Mouse (Mus musculus) brain, embryonic 14.5 days (tissue): ENCODE measurements around the gene Fam173a. TPM values are rescaled to one million over a fixed set of nuclear protein-coding genes. Genes with fewer than 3 reads are reported as not detected.

Experiments
- DNase-seq: peaks from one replicate; pipeline ENCODE4 v3.0.0-alpha.2; 2011; ENCODE audit warnings: low read depth
- CTCF ChIP-seq: fragments of 200-500 bp; IDR thresholded peaks from 2 replicates; pipeline ENCODE4 v1.5.1; 2012; ENCODE audit warnings: inconsistent platforms, mild to moderate bottlenecking, moderate library complexity, borderline replicate concordance; ENCODE audit not compliant: insufficient read depth, insufficient read length; ENCODE audit errors: extremely low read depth
- POLR2A ChIP-seq: fragments of 200-500 bp; IDR thresholded peaks from 2 replicates; pipeline ENCODE4 v1.6.1; 2012; ENCODE audit warnings: mild to moderate bottlenecking, inconsistent platforms, borderline replicate concordance; ENCODE audit not compliant: poor library complexity, insufficient read depth, insufficient read length, severe bottlenecking; ENCODE audit errors: extremely low read depth
- polyA plus RNA-seq: library from polyadenylated mRNA; depleted of rRNA; stranded (reverse); fragments of >200 nt; gene quantifications from 2 replicates; pipeline ENCODE4 v1.2.3, GENCODE M21; 2012; rRNA removed

Gene Fam173a
- 93.9 and 145 TPM in 2 replicates for polyA plus RNA-seq

DNA sequence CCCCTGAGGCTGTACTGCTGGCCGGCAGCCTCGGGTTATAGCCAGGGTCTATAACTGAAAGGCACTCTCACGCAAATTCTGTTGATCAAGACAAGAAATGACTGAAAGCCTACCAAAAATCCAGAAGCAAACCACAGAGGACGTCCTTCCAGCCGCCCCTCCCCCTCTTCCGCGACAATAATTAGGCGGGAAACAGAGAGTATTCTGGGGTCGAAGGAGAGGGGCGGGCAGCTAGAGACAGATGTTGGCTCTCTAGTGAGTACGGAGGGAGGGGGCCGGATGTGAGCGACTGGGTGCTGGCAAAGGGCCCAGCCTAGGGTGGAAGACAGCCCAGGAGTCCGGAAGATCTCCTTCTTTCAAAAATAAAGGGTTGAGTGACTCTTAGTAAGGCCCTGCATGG, at the start of gene Fam173a:
Fam173a (minus strand) TSS at position 287 of the 400 bp plus-strand sequence.
- TF ChIP-seq POLR2A (no peak), CTCF (no peak)
- peak; percentile 88 for DNase-seq

DNA sequence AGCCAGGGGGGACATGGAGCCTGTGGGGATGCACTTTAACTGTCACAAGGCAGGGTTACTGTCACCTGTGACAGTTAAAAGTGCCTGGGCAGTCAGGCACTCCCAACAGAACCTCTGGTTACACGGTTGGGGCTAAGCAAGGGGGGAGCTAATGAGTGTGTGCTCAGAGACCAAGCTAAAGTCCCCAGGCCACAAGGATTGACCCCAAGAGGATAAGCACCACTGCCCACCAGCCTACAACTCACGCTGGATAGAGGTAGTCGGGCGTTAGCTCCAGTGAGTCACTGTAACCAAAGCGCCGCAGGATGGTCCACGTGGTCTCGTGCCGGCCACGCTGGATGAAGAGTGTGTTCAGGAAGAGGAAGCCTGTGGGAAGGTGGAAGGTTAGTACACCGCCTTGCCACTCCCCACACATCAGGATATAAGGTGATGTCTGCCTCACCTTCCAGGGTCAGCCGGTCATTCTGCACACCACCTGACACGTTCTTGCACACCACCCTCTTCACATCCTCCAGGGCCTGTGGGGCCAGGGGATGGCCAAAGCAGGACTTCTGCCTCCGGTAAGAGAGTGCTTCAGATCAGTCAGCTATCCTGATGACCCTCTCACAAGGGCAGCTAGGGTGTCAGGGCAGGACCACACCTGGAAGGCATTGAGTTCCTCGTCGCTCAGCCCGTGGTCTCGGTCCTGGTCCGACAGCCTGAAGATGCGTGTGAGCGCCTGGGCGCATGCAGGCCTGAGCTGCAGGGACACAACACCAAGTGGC, 48.6 kb upstream of the Fam173a start, which contains the start of gene Gm20683:
Gm20683 (minus strand) TSS at position 647 of the 764 bp plus-strand sequence.
- TF ChIP-seq POLR2A = no peak
- no peak for TF ChIP-seq CTCF
- no peak for DNase-seq

DNA sequence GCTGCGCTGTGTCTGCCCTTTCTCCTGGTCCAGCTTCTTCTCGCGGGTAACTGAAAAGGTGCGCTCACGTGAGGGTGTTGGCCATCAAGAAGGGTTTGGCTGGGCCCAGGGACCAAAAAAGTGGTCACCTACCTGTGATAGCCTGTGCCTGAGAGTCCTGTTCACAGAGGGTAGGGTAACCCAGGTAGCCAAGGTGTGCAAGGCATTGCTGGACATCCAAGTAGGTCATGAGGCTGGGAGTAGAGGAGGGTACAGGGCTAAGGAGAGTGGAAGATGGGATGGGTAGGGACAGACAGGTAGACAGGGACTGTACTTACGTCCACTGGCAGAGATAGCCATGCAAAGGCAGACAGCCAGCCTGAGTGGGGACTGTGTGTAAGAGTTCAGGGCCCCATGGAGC, 47.8 kb upstream of the Fam173a start:
- DNase-seq = no peak
- TF ChIP-seq CTCF = no peak
- no peak for TF ChIP-seq POLR2A

DNA sequence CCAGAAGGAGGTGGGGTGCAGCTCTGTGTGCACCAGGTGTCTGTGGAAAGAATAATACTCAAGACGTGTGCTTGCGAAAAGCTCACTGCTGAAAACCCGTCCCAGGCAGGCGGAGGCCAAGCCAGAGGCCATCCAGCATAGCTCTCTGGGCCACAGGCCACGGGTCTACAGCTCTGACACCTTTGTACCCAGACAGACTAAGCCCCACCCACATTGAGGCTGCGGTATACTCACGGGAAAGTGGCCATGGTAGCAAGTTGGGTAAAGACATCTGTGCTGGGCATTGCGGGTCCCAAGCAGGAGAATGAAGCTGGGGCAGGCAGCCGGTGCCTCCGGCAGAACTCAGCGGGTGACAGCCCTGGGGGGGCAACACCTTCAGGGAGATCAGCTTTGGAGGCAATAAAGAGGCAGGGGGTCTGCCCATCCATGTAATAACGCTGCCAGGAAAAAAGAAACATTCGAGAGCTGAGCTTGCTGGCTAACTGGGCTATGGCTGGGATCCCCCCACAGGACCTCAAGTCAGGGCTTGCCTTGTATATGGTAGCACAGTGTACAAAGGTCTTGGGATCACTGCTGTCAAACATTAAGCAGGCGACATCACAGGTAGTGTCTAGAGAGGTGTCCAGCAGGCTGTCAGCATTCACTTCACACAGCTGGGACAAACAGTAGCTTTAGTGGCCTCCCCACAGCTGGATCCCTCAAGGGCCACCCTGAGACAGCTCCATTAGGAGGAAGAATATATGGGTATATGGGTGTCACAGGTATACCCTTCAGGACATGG, 46.9 kb upstream of the Fam173a start:
- no peak for DNase-seq
- TF ChIP-seq CTCF (no peak), POLR2A (no peak)

DNA sequence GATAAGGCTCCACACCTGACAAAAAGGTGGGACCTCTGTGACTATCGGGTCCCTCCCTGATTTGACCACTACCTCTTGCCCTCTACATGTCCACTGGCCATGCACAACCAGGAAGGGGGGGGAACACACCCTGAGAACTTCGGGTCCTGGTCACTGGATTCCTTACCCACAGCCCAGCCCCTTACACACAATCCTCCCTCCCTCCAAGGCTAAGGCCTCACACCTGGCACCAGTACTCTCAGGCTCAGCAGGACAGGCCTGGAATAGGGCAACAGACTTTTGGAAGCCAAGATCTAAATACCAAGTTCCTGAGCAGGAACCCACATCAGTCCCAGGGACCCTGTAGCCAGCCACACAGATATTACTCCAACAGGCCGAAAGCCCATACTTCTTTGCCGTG, 46.2 kb upstream of the Fam173a start:
- no peak for TF ChIP-seq CTCF
- TF ChIP-seq POLR2A = no peak
- DNase-seq = no peak

DNA sequence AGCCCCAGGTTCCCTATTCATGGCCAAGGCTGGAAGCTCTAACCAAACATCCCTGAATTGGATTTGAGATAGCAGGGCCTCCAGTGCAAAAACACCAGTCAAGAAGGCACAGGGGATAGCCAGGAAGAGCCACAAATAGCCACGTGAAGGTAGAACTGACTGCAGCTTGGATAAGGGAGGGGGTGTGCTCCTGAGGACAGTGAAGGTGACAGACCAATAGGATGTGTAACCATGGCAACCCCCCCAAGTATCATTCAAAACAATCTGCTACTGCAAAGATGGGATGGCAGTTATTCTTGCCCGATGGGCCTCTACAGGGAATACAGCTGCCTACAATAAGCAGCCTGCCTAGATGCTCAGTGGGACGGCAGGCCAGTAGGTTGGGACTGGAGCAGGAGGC, 44.8 kb upstream of the Fam173a start:
- TF ChIP-seq CTCF (no peak), POLR2A (no peak)
- peak; percentile 74 for DNase-seq

DNA sequence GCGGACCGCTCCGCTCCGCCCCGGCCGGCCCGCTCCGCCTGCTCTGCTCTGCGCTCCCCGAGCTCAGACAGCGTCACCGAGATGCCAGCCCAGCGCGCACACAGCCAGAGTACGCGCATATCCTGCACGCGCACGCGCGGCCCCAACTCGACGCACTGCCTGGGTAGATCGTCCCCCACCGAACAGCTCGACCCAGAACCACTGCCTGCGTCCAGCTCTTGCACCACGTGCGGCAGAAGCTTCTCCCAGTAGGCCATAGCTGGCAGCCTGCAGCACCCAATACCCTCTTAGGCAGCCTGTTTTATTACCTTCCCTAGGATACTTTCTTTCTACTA, 44.3 kb upstream of the Fam173a start, which contains the start of gene Rhbdl1:
Rhbdl1 (minus strand) TSS at position 220 of the 335 bp plus-strand sequence.
- peak; percentile 66; the same call in 1 of the 2 replicates for TF ChIP-seq POLR2A
- TF ChIP-seq CTCF = no peak
- peak; percentile 90 for DNase-seq

DNA sequence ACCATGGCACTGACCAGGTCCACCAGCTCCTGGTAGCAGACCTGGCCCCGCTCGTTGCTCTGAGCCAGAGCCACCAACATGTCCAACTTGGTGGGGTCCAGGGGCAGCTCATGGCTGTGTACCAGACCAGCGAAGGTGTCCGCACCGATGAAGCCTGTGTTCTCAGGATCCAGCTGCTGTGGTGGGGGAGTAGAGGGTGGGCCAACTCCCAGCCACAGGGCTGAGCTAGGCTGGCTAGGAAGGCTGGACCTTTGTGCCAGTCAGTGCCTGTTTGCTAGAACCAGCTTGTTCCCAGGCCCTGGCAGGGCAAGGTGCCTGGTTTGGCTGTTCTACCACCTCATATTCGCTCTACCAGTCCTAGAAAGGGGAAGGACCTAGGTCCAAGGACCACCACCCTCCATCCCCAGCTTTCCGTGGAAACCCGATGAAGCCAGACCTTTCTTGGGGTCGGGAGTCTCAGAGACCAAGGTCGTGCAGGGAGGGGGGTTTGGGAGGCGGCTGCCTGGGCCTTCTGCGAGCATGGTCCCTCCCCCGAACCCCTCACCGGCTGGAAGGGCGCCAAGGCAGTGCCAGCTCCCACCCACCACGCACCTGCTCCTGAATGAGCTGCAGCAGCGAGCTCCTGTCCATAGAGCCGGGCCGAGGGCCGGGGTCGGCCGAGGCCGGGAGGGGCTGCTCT, 43.8 kb upstream of the Fam173a start:
- TF ChIP-seq POLR2A (no peak; the same call in 1 of the 2 replicates), CTCF (no peak)
- DNase-seq = no peak

DNA sequence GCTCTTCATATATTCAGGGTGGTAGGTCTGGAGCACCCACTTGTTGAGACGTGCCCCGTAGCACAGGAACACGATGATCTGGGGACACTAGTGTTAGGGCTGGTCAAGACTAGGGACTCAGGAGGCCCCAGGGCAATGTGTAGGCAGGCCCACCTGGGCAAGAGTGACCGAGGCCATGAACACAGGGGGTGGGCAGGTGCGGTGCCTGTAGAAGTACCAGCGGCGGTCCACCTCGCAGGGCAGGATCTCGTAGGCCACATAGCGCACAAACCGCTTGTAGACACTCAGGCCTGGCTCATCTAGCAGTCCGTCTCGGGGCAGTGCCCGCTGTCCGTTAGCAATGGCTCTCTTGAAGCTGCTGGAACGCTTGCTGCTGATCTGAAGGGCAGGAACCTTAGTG, 43.1 kb upstream of the Fam173a start:
- TF ChIP-seq CTCF (no peak), POLR2A (no peak)
- DNase-seq = no peak

DNA sequence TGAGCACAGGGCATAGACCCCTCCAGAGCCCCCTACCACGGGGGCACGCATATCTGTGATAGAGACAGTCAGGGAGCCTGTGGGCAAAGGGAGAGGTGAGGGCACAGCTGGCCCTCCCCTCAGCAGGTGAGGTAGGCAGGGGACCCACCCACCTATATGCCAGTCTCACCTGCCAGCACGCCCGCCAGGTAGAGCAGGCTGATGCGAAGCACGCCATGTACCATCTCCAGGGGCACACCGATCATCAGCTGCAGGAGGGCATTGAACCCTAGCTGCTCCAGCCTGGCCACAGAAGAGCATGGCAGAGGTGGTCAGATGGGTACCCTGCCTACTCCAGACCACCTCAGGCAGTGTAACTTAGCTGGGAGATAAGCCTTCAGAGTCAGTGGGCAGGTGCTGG, 42.6 kb upstream of the Fam173a start:
- no peak for DNase-seq
- TF ChIP-seq POLR2A = no peak
- no peak for TF ChIP-seq CTCF
